7 mouse cellular contexts compared by ENCODE assay signal in the genomic region with DNA sequence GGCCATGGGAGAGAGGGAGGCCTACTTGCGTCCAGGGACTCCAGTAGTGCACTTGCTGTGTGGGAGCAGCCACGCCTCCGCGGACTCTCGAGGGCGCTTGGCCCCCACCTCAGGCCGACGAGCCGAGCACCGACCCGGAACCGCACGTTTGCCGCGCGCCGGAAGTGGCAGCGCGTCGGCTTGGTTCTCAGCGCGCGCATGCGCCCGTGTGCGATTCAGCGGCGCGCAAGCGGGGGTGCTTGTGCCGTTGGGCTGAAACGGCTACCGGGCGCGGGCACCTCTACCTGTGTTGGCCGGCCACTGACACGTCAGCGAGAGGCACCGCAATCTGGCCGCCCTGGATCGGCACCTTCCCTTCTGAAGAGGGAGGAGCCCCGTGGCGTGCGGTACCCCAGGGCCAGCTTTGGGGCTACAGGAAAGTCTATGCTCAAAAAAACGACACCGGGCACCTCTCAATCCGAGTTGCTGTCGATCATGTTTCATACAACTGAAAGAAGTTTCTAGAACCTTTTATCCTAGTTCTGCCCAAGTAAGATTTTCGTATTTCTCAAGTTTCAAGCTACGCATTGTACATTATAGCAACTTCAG. TPM values are rescaled to one million over a fixed set of nuclear protein-coding genes. Genes with fewer than 3 reads are reported as not detected.
DNase-seq lines count a peak whose midpoint lies in the region; ATAC-seq and TF ChIP-seq lines count a peak whose summit lies in the region.

Golga1 (minus strand) TSS at position 142 of the 588 bp plus-strand sequence.

- ATAC-seq in intestine, postnatal 0 days, result peak; percentile 96
- ATAC-seq in midbrain, embryonic 12.5 days (ENCODE audit: low FRiP score, low read depth), result peak; percentile 98

- peak; percentile 88 for TF ChIP-seq POLR2A in small intestine, adult 2 months (IDR thresholded peaks at IDR 0.05; ENCODE audit: low read depth, low read length)

- intact Hi-C loops in left cerebral cortex, postnatal 4 days (cut with DNase I), result no loop called here

- H3K4me3 ChIP-seq in intestine, postnatal 0 days (ENCODE audit: low read depth, low read length), result peak within 1 kb of the TSS; percentile 93
- H3K4me3 ChIP-seq in midbrain, embryonic 12.5 days, result peak within 1 kb of the TSS; percentile 89
- H3K4me3 ChIP-seq in small intestine, adult 2 months (ENCODE audit: low read depth, low read length), result peak within 1 kb of the TSS; percentile 69

- peak within 1 kb of the TSS; percentile 93 for H3K9ac ChIP-seq in intestine, postnatal 0 days (ENCODE audit: low read depth, low read length)
- H3K9ac ChIP-seq in midbrain, embryonic 12.5 days (replicated peaks), result peak within 1 kb of the TSS; percentile 90

- H3K36me3 ChIP-seq in intestine, postnatal 0 days (ENCODE audit: control insufficient read depth, insufficient read depth), result peaks cover 3% of the 10 kb centered on the region
- 0 out of 2 replicates have a peak, but pooled peaks cover 3% of the 10 kb centered on the region for H3K36me3 ChIP-seq in midbrain, embryonic 12.5 days
- H3K36me3 ChIP-seq in small intestine, adult 2 months (ENCODE audit: control insufficient read depth, insufficient read depth, low read length), result peaks cover 15% of the 10 kb centered on the region

- H3K9me3 ChIP-seq in intestine, postnatal 0 days (ENCODE audit: control insufficient read depth), result no peaks in the 10 kb centered on the region
- H3K9me3 ChIP-seq in midbrain, embryonic 12.5 days, result no peaks in the 10 kb centered on the region

- peak within 1 kb of the TSS; percentile 95 for H3K27ac ChIP-seq in intestine, postnatal 0 days (ENCODE audit: low read depth, low read length)
- H3K27ac ChIP-seq in midbrain, embryonic 12.5 days (replicated peaks), result peak within 1 kb of the TSS; percentile 81
- H3K27ac ChIP-seq in small intestine, adult 2 months (ENCODE audit: insufficient read depth, low read depth, low read length), result peak within 1 kb of the TSS; percentile 85

- peak; percentile 89 for DNase-seq in adrenal gland, adult 8-10 months
- peak; percentile 88 for DNase-seq in embryo, embryonic 9.5 days (ENCODE audit: extremely low spot score)
- DNase-seq in gonadal fat pad, adult 2 months (ENCODE audit: low read depth), result no peak
- DNase-seq in left cerebral cortex, postnatal 4 days, result peak; percentile 92

- peak within 1 kb of the TSS; percentile 94 for H3K4me2 ChIP-seq in intestine, postnatal 0 days (replicated peaks; ENCODE audit: low read depth)
- H3K4me2 ChIP-seq in midbrain, embryonic 12.5 days (replicated peaks), result peak within 1 kb of the TSS; percentile 84

- WGBS in intestine, postnatal 0 days, result under 1% methylated on average over 50 of the region's 50 CpGs
- WGBS in midbrain, embryonic 12.5 days, result under 1% methylated on average over 50 of the region's 50 CpGs
- 1% methylated on average over 50 of the region's 50 CpGs for WGBS in small intestine, adult 2 months

- no peaks in the 10 kb centered on the region for H3K4me1 ChIP-seq in intestine, postnatal 0 days (replicated peaks; ENCODE audit: control insufficient read depth, insufficient read depth, low read length)
- peaks cover 9% of the 10 kb centered on the region for H3K4me1 ChIP-seq in midbrain, embryonic 12.5 days
- no peaks in the 10 kb centered on the region for H3K4me1 ChIP-seq in small intestine, adult 2 months (ENCODE audit: control insufficient read depth, insufficient read depth, insufficient read length, low read length)

- peak; percentile 33; the same call in 1 of the 2 replicates for TF ChIP-seq CTCF in intestine, postnatal 0 days (IDR thresholded peaks at IDR 0.05; ENCODE audit: low read depth)
- TF ChIP-seq CTCF in small intestine, adult 2 months (IDR thresholded peaks at IDR 0.05; ENCODE audit: extremely low read depth, insufficient read length, insufficient replicate concordance, low read depth, low read length), result no peak

- H3K27me3 ChIP-seq in intestine, postnatal 0 days (replicated peaks; ENCODE audit: control insufficient read depth, insufficient read depth, low read length), result no peaks in the 10 kb centered on the region
- no peaks in the 10 kb centered on the region for H3K27me3 ChIP-seq in midbrain, embryonic 12.5 days
- H3K27me3 ChIP-seq in small intestine, adult 2 months (ENCODE audit: control insufficient read depth, insufficient read depth, low read length), result no peaks in the 10 kb centered on the region

RNA-seq across cellular contexts. Expression of gene Golga1, which starts in this region (rescaled TPM):
- 10 to 100 TPM; 20.8 to 38.2 (median 28.3) TPM for total RNA-seq in adrenal gland, adult 8-10 months (2022)
- polyA plus RNA-seq in gonadal fat pad, adult 2 months (2012; rRNA removed), result 15.5 and 18.4 TPM in 2 replicates
- 26.7 and 31.5 TPM in 2 replicates for polyA plus RNA-seq in intestine, postnatal 0 days (2015; fragmentation: Nextera tagmentation; extraction: Ambion mirVana)
- total RNA-seq in left cerebral cortex, postnatal 4 days (2021), result 10 to 100 TPM; 33.0 to 34.7 TPM
- 38.6 and 39.4 TPM in 2 replicates for polyA plus RNA-seq in midbrain, embryonic 12.5 days (2016; fragmentation: Nextera tagmentation; extraction: Ambion mirVana)
- 5.2 and 10.4 TPM in 2 replicates for polyA plus RNA-seq in small intestine, adult 2 months (2012; rRNA removed)
